Mouse (Mus musculus) CH12.LX (cell line): ENCODE results near the gene Col6a2. TPM values are rescaled to one million over a fixed set of nuclear protein-coding genes. Genes with fewer than 3 reads are reported as not detected.

Experiments used
- DNase-seq: peaks from one replicate; pipeline ENCODE4 v3.0.0-alpha.2; 2013; ENCODE audit errors: extremely low read depth
- H3K27ac ChIP-seq: 2 replicates; pipeline ENCODE4 v1.5.1; 2012; ENCODE audit warnings: low read depth, mild to moderate bottlenecking, control low read depth, moderate library complexity; ENCODE audit not compliant: insufficient read depth
- H3K27me3 ChIP-seq: replicated peaks from 2 replicates; pipeline ENCODE3; 2012; ENCODE audit warnings: inconsistent platforms
- H3K36me3 ChIP-seq, 2 experiments: replicated peaks in 1 of 2; 2 replicates each; pipeline versions ENCODE3 to v1.6.1; 2012; ENCODE audit warnings: inconsistent platforms in 1 of 2, low read length in 1 of 2, mild to moderate bottlenecking in 1 of 2, mixed read lengths in 1 of 2, moderate library complexity in 1 of 2; ENCODE audit not compliant: control insufficient read depth in 1 of 2, insufficient read depth in 1 of 2
- H3K4me1 ChIP-seq, 2 experiments: 2 replicates each; pipeline ENCODE4 v1.6.1; 2012; ENCODE audit warnings: inconsistent platforms in 1 of 2, moderate library complexity in 1 of 2; ENCODE audit not compliant: insufficient read depth in 2 of 2, control insufficient read depth in 1 of 2
- H3K4me2 ChIP-seq: 2 replicates; pipeline ENCODE4 v1.6.1; 2012; ENCODE audit warnings: low read depth, mild to moderate bottlenecking, control low read depth; ENCODE audit not compliant: poor library complexity, insufficient read depth, severe bottlenecking
- H3K4me3 ChIP-seq, 3 experiments: fragments of 150-350 bp in 1 of 3; sonication (generic) in 1 of 3; replicated peaks in 1 of 3; 2 replicates each; pipeline versions ENCODE3 to v1.5.1; 2011 to 2012; ENCODE audit warnings: low read depth in 2 of 3, low read length in 2 of 3, mild to moderate bottlenecking in 2 of 3, moderate library complexity in 2 of 3, control low read depth in 1 of 3, improper control_type of control experiment in 1 of 3, inconsistent platforms in 1 of 3, mixed read lengths in 1 of 3; ENCODE audit not compliant: poor library complexity in 1 of 3
- H3K79me2 ChIP-seq: replicated peaks from 2 replicates; pipeline ENCODE4 v1.6.1; 2012; ENCODE audit warnings: mild to moderate bottlenecking, moderate library complexity; ENCODE audit not compliant: control insufficient read depth, poor library complexity, insufficient read depth, severe bottlenecking; ENCODE audit errors: extremely low read depth
- H3K9ac ChIP-seq: 2 replicates; pipeline ENCODE4 v1.6.1; 2012; ENCODE audit warnings: low read depth, mild to moderate bottlenecking, control low read depth, moderate library complexity; ENCODE audit not compliant: insufficient read depth
- H3K9me3 ChIP-seq: replicated peaks from 2 replicates; pipeline ENCODE3; 2012; ENCODE audit warnings: low read length, inconsistent platforms, mixed read lengths
- BHLHE40 ChIP-seq: IDR thresholded peaks from 2 replicates; pipeline ENCODE4 v1.6.1; 2011; ENCODE audit warnings: mild to moderate bottlenecking, low read depth, low read length, improper control_type of control experiment
- CHD1 ChIP-seq: IDR thresholded peaks from 2 replicates; pipeline ENCODE4 v1.6.1; 2012; ENCODE audit warnings: low read depth, low read length, improper control_type of control experiment, inconsistent platforms
- CHD2 ChIP-seq: IDR thresholded peaks from 2 replicates; pipeline ENCODE4 v1.6.1; 2011; ENCODE audit warnings: low read length, improper control_type of control experiment
- EP300 ChIP-seq: IDR thresholded peaks from 2 replicates; pipeline ENCODE4 v1.6.1; 2011; ENCODE audit warnings: low read length, improper control_type of control experiment
- GABPA ChIP-seq: IDR thresholded peaks from 2 replicates; pipeline ENCODE4 v1.6.1; 2012; ENCODE audit warnings: low read depth, low read length, improper control_type of control experiment, inconsistent platforms; ENCODE audit not compliant: insufficient replicate concordance
- HCFC1 ChIP-seq: IDR thresholded peaks from 2 replicates; pipeline ENCODE4 v1.6.1; 2012; ENCODE audit warnings: low read depth, mild to moderate bottlenecking, inconsistent platforms, low read length, improper control_type of control experiment
- IRF4 ChIP-seq: IDR thresholded peaks from 2 replicates; pipeline ENCODE4 v1.6.1; 2014; ENCODE audit warnings: low read depth, mild to moderate bottlenecking, inconsistent platforms, low read length, improper control_type of control experiment
- JUN ChIP-seq: IDR thresholded peaks from 2 replicates; pipeline ENCODE4 v1.6.1; 2011; ENCODE audit warnings: low read depth, mild to moderate bottlenecking, low read length, improper control_type of control experiment, moderate library complexity; ENCODE audit not compliant: insufficient read depth
- JUND ChIP-seq: conservative IDR thresholded peaks from 2 replicates; pipeline ENCODE4 v1.6.1; 2011; ENCODE audit warnings: low read depth, low read length, improper control_type of control experiment
- KAT2A ChIP-seq: IDR thresholded peaks from 2 replicates; pipeline ENCODE4 v1.6.1; 2012; ENCODE audit warnings: low read length, improper control_type of control experiment, inconsistent platforms; ENCODE audit not compliant: insufficient replicate concordance
- MAX ChIP-seq: IDR thresholded peaks from 2 replicates; pipeline ENCODE4 v1.6.1; 2011; ENCODE audit warnings: low read length, improper control_type of control experiment
- MAZ ChIP-seq: IDR thresholded peaks from 2 replicates; pipeline ENCODE4 v1.6.1; 2012; ENCODE audit warnings: low read depth, mild to moderate bottlenecking, inconsistent platforms, low read length, improper control_type of control experiment, moderate library complexity
- MXI1 ChIP-seq: IDR thresholded peaks from 2 replicates; pipeline ENCODE4 v1.6.1; 2011; ENCODE audit warnings: mild to moderate bottlenecking, low read depth, low read length, improper control_type of control experiment
- NELFE ChIP-seq: IDR thresholded peaks from 2 replicates; pipeline ENCODE4 v1.6.1; 2011; ENCODE audit warnings: low read depth, low read length, improper control_type of control experiment
- NRF1 ChIP-seq: IDR thresholded peaks from 2 replicates; pipeline ENCODE4 v1.6.1; 2014; ENCODE audit warnings: low read depth, mild to moderate bottlenecking, inconsistent platforms, low read length, improper control_type of control experiment, moderate library complexity
- PAX5 ChIP-seq: IDR thresholded peaks from 2 replicates; pipeline ENCODE4 v1.6.1; 2012; ENCODE audit warnings: low read length, inconsistent platforms, mixed read lengths
- POLR2A ChIP-seq: IDR thresholded peaks from 2 replicates; pipeline ENCODE4 v1.6.1; 2011; ENCODE audit warnings: low read depth, mild to moderate bottlenecking, improper control_type of control experiment, low read length
- POLR2AphosphoS2 ChIP-seq: IDR thresholded peaks from 2 replicates; pipeline ENCODE4 v1.6.1; 2011; ENCODE audit warnings: low read depth, low read length, improper control_type of control experiment
- TBP ChIP-seq: conservative IDR thresholded peaks from 2 replicates; pipeline ENCODE4 v1.6.1; 2011; ENCODE audit warnings: low read depth, low read length, improper control_type of control experiment
- UBTF ChIP-seq: IDR thresholded peaks from 2 replicates; pipeline ENCODE4 v1.6.1; 2012; ENCODE audit warnings: low read depth, mild to moderate bottlenecking, inconsistent platforms, low read length, improper control_type of control experiment, moderate library complexity
- USF1 ChIP-seq: IDR thresholded peaks from 2 replicates; pipeline ENCODE4 v1.6.1; 2014; ENCODE audit warnings: low read depth, mild to moderate bottlenecking, inconsistent platforms, low read length, improper control_type of control experiment
- ZNF384 ChIP-seq: IDR thresholded peaks from 2 replicates; pipeline ENCODE4 v1.6.1; 2012; ENCODE audit warnings: low read depth, low read length, improper control_type of control experiment, inconsistent platforms
- dilution Hi-C: fragments of 300-500 bp; cut with MboI; formaldehyde crosslinking; loops from 2 replicates; pipeline ENCODE4 v1.14.3; 2020; ENCODE audit warnings: low sequenced_read_pairs; ENCODE audit not compliant: extremely low pct_unique_long_range_greater_than_20kb, extremely low pct_ligation_motif_present
- in situ Hi-C: fragments of 300-500 bp; cut with MboI; formaldehyde crosslinking; loops from 3 replicates; pipeline ENCODE4 v1.14.3; 2019; ENCODE audit warnings: low sequenced_read_pairs, low pct_ligation_motif_present, low pct_unique_long_range_greater_than_20kb, mixed read lengths
- polyA plus RNA-seq: library from polyadenylated mRNA; unstranded; fragments of >175 nt; gene quantifications from 2 replicates; pipeline ENCODE4 v1.2.1, GENCODE M21; 2012; ENCODE audit warnings: low read depth; ENCODE audit not compliant: insufficient read length
- total RNA-seq, 2 experiments: library from RNA; depleted of rRNA; stranded (reverse); fragments of 300-350 nt in 1 of 2; fragments of >200 nt in 1 of 2; gene quantifications; 2 replicates each; pipeline ENCODE4 v1.2.3; 2012 to 2014

Col6a2 gene
- total and polyA plus RNA-seq, 3 experiments: not detected

- Histone ChIP-seq H3K79me2 (no peaks in the 10 kb centered on the region), H3K4me2 (no peak overlapping the region), H3K9me3 (no peaks in the 10 kb centered on the region), H3K4me3 (no peak overlapping the region), H3K36me3 (peaks cover 91 to 100% of the 10 kb centered on the region in 2 experiments), H3K27me3 (no peaks in the 10 kb centered on the region), H3K27ac (no peak overlapping the region), H3K4me1 (no peaks in the 10 kb centered on the region), H3K9ac (no peak overlapping the region)
- no peak for DNase-seq
- no peak for TF ChIP-seq CHD1
- TF ChIP-seq JUN: no peak
- TF ChIP-seq PAX5: no peak
- TF ChIP-seq NELFE: no peak
- TF ChIP-seq JUND: no peak
- no peak for TF ChIP-seq NRF1
- no peak for TF ChIP-seq USF1
- no peak for TF ChIP-seq GABPA
- no peak for TF ChIP-seq MAX
- TF ChIP-seq TBP: no peak
- no peak for TF ChIP-seq UBTF
- TF ChIP-seq HCFC1: no peak
- no peak for TF ChIP-seq EP300
- no peak for TF ChIP-seq MXI1
- no peak for TF ChIP-seq ZNF384
- no peak for TF ChIP-seq BHLHE40
- no peak for TF ChIP-seq IRF4
- TF ChIP-seq POLR2A: no peak
- no peak for TF ChIP-seq POLR2AphosphoS2
- in situ Hi-C loops (no loop called here), dilution Hi-C loops (no loop called here)
These were observed 75.2 kb downstream of the Col6a2 start for GRCm38 (mm10) chr10:76548218-76548617.

DNA sequence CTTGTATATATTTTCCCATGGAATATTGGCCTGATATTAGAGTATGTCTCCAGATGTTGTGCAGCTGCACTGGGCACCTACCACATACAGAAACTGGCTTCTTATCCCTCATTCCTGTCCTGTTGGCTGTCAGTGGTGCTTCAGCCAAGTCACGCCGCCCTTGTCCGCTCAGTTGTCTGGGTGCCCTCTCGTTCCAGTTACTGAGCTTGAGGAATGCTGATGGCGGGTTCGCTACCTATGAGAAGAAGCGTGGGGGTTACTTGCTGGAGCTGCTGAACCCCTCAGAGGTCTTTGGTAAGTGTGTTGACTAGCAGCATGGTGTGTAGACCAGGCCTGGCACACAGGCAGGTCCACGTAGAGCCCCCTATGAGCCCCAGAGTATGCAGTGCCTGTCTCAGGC lies 76.9 kb downstream of the Col6a2 start:
- dilution Hi-C loops: no loop called here
- no peaks in the 10 kb centered on the region for H3K9me3 ChIP-seq
- no peak overlapping the region for H3K4me2 ChIP-seq
- H3K9ac ChIP-seq: no peak overlapping the region
- peaks cover 0 to 11% of the 10 kb centered on the region in 2 experiments; a peak in 2 of 4 replicates for H3K4me1 ChIP-seq
- no peak for DNase-seq
- no peak overlapping the region for H3K27ac ChIP-seq
- TF ChIP-seq MXI1 (no peak), EP300 (no peak), ZNF384 (no peak), CHD2 (no peak), MAZ (no peak), KAT2A (no peak)
- no peaks in the 10 kb centered on the region for H3K27me3 ChIP-seq
- peaks cover 88 to 100% of the 10 kb centered on the region in 2 experiments for H3K36me3 ChIP-seq
- no peak overlapping the region for H3K4me3 ChIP-seq
- in situ Hi-C loops: no loop called here
- no peaks in the 10 kb centered on the region for H3K79me2 ChIP-seq

Other genes starting within 250 kb of the Col6a2 start
- gene AC141477.1, start 183.2 kb downstream of the Col6a2 start, total RNA-seq (2012; rRNA removed): not detected in 2 replicates
- not detected in 2 replicates for gene AC141477.1, start 183.2 kb downstream of the Col6a2 start, total RNA-seq (2014; rRNA removed)
- gene AC141477.1, start 183.2 kb downstream of the Col6a2 start, polyA plus RNA-seq: 3.5 TPM in 1 of 2 replicates, not detected in the other
- gene Pcnt, start 180.8 kb downstream of the Col6a2 start, total RNA-seq (2012; rRNA removed): 28.7 and 29.1 TPM in 2 replicates
- gene Pcnt, start 180.8 kb downstream of the Col6a2 start, total RNA-seq (2014; rRNA removed): 22.2 and 24.6 TPM in 2 replicates
- gene Pcnt, start 180.8 kb downstream of the Col6a2 start, polyA plus RNA-seq: 30.2 and 30.6 TPM in 2 replicates
- 0.25 and 0.42 TPM in 2 replicates for gene 2610028H24Rik, start 174.5 kb downstream of the Col6a2 start, total RNA-seq (2012; rRNA removed)
- not detected in 2 replicates for gene 2610028H24Rik, start 174.5 kb downstream of the Col6a2 start, total RNA-seq (2014; rRNA removed)
- gene 2610028H24Rik, start 174.5 kb downstream of the Col6a2 start, polyA plus RNA-seq: not detected in 2 replicates
- 34.2 and 40.4 TPM in 2 replicates for gene Mcm3ap, start 154.7 kb downstream of the Col6a2 start, total RNA-seq (2012; rRNA removed)
- 26.4 and 26.9 TPM in 2 replicates for gene Mcm3ap, start 154.7 kb downstream of the Col6a2 start, total RNA-seq (2014; rRNA removed)
- 47.8 and 51.1 TPM in 2 replicates for gene Mcm3ap, start 154.7 kb downstream of the Col6a2 start, polyA plus RNA-seq
- gene Ybey, start 154.5 kb downstream of the Col6a2 start, total RNA-seq (2012; rRNA removed): 4.3 and 4.4 TPM in 2 replicates
- 5.2 TPM in 2 replicates for gene Ybey, start 154.5 kb downstream of the Col6a2 start, total RNA-seq (2014; rRNA removed)
- 2.0 and 3.0 TPM in 2 replicates for gene Ybey, start 154.5 kb downstream of the Col6a2 start, polyA plus RNA-seq
- 28.8 and 38.4 TPM in 2 replicates for gene Lss, start 92.0 kb downstream of the Col6a2 start, total RNA-seq (2012; rRNA removed)
- gene Lss, start 92.0 kb downstream of the Col6a2 start, total RNA-seq (2014; rRNA removed): 60.8 and 89.6 TPM in 2 replicates
- gene Lss, start 92.0 kb downstream of the Col6a2 start, polyA plus RNA-seq: 37.7 and 53.3 TPM in 2 replicates
- not detected in 2 replicates for gene Spatc1l, start 61.4 kb downstream of the Col6a2 start, total RNA-seq (2012; rRNA removed)
- gene Spatc1l, start 61.4 kb downstream of the Col6a2 start, total RNA-seq (2014; rRNA removed): 0.17 TPM in 1 of 2 replicates, not detected in the other
- not detected in 2 replicates for gene Spatc1l, start 61.4 kb downstream of the Col6a2 start, polyA plus RNA-seq
- gene Ftcd, start 48.0 kb downstream of the Col6a2 start, total RNA-seq (2012; rRNA removed): not detected in 2 replicates
- gene Ftcd, start 48.0 kb downstream of the Col6a2 start, total RNA-seq (2014; rRNA removed): not detected in 2 replicates
- gene Ftcd, start 48.0 kb downstream of the Col6a2 start, polyA plus RNA-seq: not detected in 2 replicates
- gene Col6a1, start 102.5 kb upstream of the Col6a2 start, total RNA-seq (2012; rRNA removed): 0.04 and 0.21 TPM in 2 replicates
- not detected in 2 replicates for gene Col6a1, start 102.5 kb upstream of the Col6a2 start, total RNA-seq (2014; rRNA removed)
- not detected in 2 replicates for gene Col6a1, start 102.5 kb upstream of the Col6a2 start, polyA plus RNA-seq